In the genomic region with DNA sequence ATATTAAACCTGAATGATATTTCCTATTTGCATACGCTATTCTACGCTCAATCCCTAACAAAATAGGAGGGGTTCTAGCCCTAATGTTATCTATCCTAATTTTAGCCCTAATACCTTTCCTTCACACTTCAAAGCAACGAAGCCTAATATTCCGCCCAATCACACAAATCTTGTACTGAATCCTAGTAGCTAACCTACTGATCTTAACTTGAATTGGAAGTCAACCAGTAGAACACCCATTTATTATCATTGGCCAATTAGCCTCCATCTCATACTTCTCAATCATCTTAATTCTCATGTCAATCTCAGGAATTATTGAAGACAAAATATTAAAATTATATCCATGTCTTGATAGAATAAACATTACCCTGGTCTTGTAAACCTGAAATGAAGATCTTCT, we compare ENCODE assay signal across 21 mouse cellular contexts.
DNase-seq lines count a peak whose midpoint lies in the region; ATAC-seq and TF ChIP-seq lines count a peak whose summit lies in the region.
"Had no signal": no experiment of that assay in that cellular context is flagged by ENCODE, and none has a peak within 500 bp of the region (broad histone marks: within the 10 kb centered on the region; RNA-seq: fewer than 3 reads in every experiment).

No protein-coding gene starts in this region.

- no peak for TF ChIP-seq CTCF in lung, adult 2 months (IDR thresholded peaks at IDR 0.05; ENCODE audit: insufficient read depth, low read length)
- no peak for TF ChIP-seq CTCF in lung, postnatal 0 days (IDR thresholded peaks at IDR 0.05)

- H3K4me2 ChIP-seq in lung, postnatal 0 days (replicated peaks; ENCODE audit: low read depth, low read length) = no peak overlapping the region
- H3K4me2 ChIP-seq: heart, embryonic 15.5 days; midbrain, embryonic 13.5 days; neural tube, embryonic 12.5 days had no signal

- H3K9ac ChIP-seq in lung, postnatal 0 days (replicated peaks; ENCODE audit: low read depth) = no peak overlapping the region
- H3K9ac ChIP-seq: heart, embryonic 15.5 days; liver, postnatal 0 days; midbrain, embryonic 13.5 days; neural tube, embryonic 12.5 days had no signal

- DNase-seq in frontal cortex, postnatal 10 days (ENCODE audit: low spot score in 2 of 2) = no peak
- DNase-seq in thymus, postnatal 10 days (ENCODE audit: low spot score in 2 of 2) = no peak
- no peak for DNase-seq in heart, adult 18-20 months
- DNase-seq in lung, adult 2 months = no peak
- DNase-seq in lung, postnatal 0 days (ENCODE audit: low spot score) = no peak
- DNase-seq: cerebellum, adult 18-20 months; kidney, adult 18-20 months; liver, postnatal 0 days; lung, postnatal 36 days; right cerebral cortex, adult 18-20 months; thymus, postnatal 36 days had no signal

- TF ChIP-seq EP300 in lung, postnatal 0 days (IDR thresholded peaks at IDR 0.05) = no peak

- peak; percentile 60 for ATAC-seq in frontal cortex, adult (ENCODE audit: low TSS enrichment)
- peak; percentile 45 for ATAC-seq in common myeloid progenitor, adult 5-6 weeks (replicated peaks; ENCODE audit: low read depth, poor library complexity, severe bottlenecking)
- peak; percentile 45 for ATAC-seq in megakaryocyte progenitor cell, adult 5-6 weeks (replicated peaks; ENCODE audit: poor library complexity)
- no peak for ATAC-seq in lung, postnatal 0 days
- ATAC-seq: forebrain, embryonic 16.5 days; liver, postnatal 0 days; midbrain, embryonic 13.5 days had no signal

- H3K27ac ChIP-seq in lung, postnatal 0 days (ENCODE audit: low read length) = no peak overlapping the region
- H3K27ac ChIP-seq: heart, embryonic 15.5 days; left cerebral cortex, adult 2 months; limb, embryonic 10.5 days; midbrain, embryonic 13.5 days; neural tube, embryonic 12.5 days had no signal

- no peaks in the 10 kb centered on the region for H3K36me3 ChIP-seq in lung, postnatal 0 days (ENCODE audit: insufficient read depth, low read length)
- H3K36me3 ChIP-seq: heart, embryonic 15.5 days; limb, embryonic 10.5 days; midbrain, embryonic 13.5 days; neural tube, embryonic 12.5 days had no signal

- no peak for TF ChIP-seq POLR2A in lung, adult 2 months (IDR thresholded peaks at IDR 0.05; ENCODE audit: borderline replicate concordance, extremely low read depth, low read depth, low read length)

- no peak overlapping the region for H3K4me3 ChIP-seq in lung, adult 2 months (replicated peaks; ENCODE audit: extremely low read depth, low read depth, low read length)
- H3K4me3 ChIP-seq in lung, postnatal 0 days (ENCODE audit: low read depth, low read length) = no peak overlapping the region
- H3K4me3 ChIP-seq: erythroblast, embryonic 14.5 days; heart, embryonic 15.5 days; left cerebral cortex, adult 2 months; limb, embryonic 10.5 days; midbrain, embryonic 13.5 days; neural tube, embryonic 12.5 days had no signal

- H3K4me1 ChIP-seq in lung, adult 2 months (ENCODE audit: control insufficient read depth, insufficient read depth, low read length) = no peaks in the 10 kb centered on the region
- H3K4me1 ChIP-seq in lung, postnatal 0 days (ENCODE audit: insufficient read depth, low read depth, low read length) = no peaks in the 10 kb centered on the region
- H3K4me1 ChIP-seq: heart, embryonic 15.5 days; limb, embryonic 10.5 days; midbrain, embryonic 13.5 days; neural tube, embryonic 12.5 days had no signal

- 89% methylated on average over 4 of the region's 4 CpGs for WGBS in lung, adult 2 months
- 86% methylated on average over 4 of the region's 4 CpGs for WGBS in lung, postnatal 0 days

- no peaks in the 10 kb centered on the region for H3K27me3 ChIP-seq in lung, postnatal 0 days (replicated peaks; ENCODE audit: insufficient read depth, low read length)
- H3K27me3 ChIP-seq: heart, embryonic 15.5 days; midbrain, embryonic 13.5 days; neural tube, embryonic 12.5 days had no signal

- H3K9me3 ChIP-seq in lung, postnatal 0 days (ENCODE audit: low read length) = no peaks in the 10 kb centered on the region
- H3K9me3 ChIP-seq: heart, embryonic 15.5 days; limb, embryonic 10.5 days; midbrain, embryonic 13.5 days; neural tube, embryonic 12.5 days had no signal
